Comparison of ENCODE assay signal across 14 mouse cellular contexts in genomic region chr19:4220416-4220815, GRCm38 (mm10). TPM values are rescaled to one million over a fixed set of nuclear protein-coding genes. Genes with fewer than 3 reads are reported as not detected.
DNase-seq lines count a peak whose midpoint lies in the region; ATAC-seq and TF ChIP-seq lines count a peak whose summit lies in the region.
"Had no signal": no experiment of that assay in that cellular context is flagged by ENCODE, and none has a peak within 500 bp of the region (broad histone marks: within the 10 kb centered on the region; RNA-seq: fewer than 3 reads in every experiment).

No protein-coding gene starts in this region.

- no peak for TF ChIP-seq CTCF in kidney, adult 2 months (conservative IDR thresholded peaks at IDR 0.05; ENCODE audit: insufficient read depth, insufficient read length, low read depth, low read length)
- TF ChIP-seq CTCF in G1E (IDR thresholded peaks at IDR 0.05; ENCODE audit: low read depth, low read length) = no peak

- TF ChIP-seq POLR2A in kidney, adult 2 months (IDR thresholded peaks at IDR 0.05; ENCODE audit: low read depth, low read length) = no peak

- ATAC-seq in kidney, embryonic 14.5 days (ENCODE audit: low FRiP score, low TSS enrichment) = no peak; the same call in 1 of the 2 replicates
- ATAC-seq in G1E (ENCODE audit: extremely low read depth, insufficient number of reproducible peaks, low FRiP score, poor library complexity, severe bottlenecking) = no peak
- no peak for ATAC-seq in limb, embryonic 15.5 days (ENCODE audit: insufficient number of reproducible peaks, low FRiP score, low TSS enrichment, low read depth)
- no peak for ATAC-seq in forebrain, embryonic 13.5 days
- ATAC-seq: forebrain, embryonic 14.5 days had no signal

- 55% methylated on average over 2 of the region's 4 CpGs for WGBS in kidney, embryonic 14.5 days
- 44% methylated on average over 4 of the region's 4 CpGs for WGBS in kidney, adult 2 months
- WGBS in limb, embryonic 15.5 days = 37% methylated on average over 4 of the region's 4 CpGs
- 20% methylated on average over 2 of the region's 4 CpGs for WGBS in forebrain, embryonic 13.5 days

- no peak overlapping the region; the same call in 1 of the 2 replicates for H3K4me2 ChIP-seq in kidney, embryonic 14.5 days (replicated peaks; ENCODE audit: low read depth, low read length)
- 0 out of 2 replicates have a peak overlapping the region, but pooled peaks have one; percentile 7 for H3K4me2 ChIP-seq in limb, embryonic 15.5 days
- H3K4me2 ChIP-seq in forebrain, embryonic 13.5 days = no peak overlapping the region
- H3K4me2 ChIP-seq: midbrain, embryonic 12.5 days had no signal

- H3K4me1 ChIP-seq in kidney, embryonic 14.5 days (ENCODE audit: control insufficient read depth, insufficient read depth, low read length) = peaks cover 48% of the 10 kb centered on the region
- H3K4me1 ChIP-seq in kidney, adult 2 months (ENCODE audit: control insufficient read depth, insufficient read depth, low read length) = peaks cover 6% of the 10 kb centered on the region
- peaks cover 37% of the 10 kb centered on the region for H3K4me1 ChIP-seq in G1E (ENCODE audit: insufficient read depth, low read depth, low read length)
- H3K4me1 ChIP-seq in limb, embryonic 15.5 days = peaks cover 63% of the 10 kb centered on the region
- H3K4me1 ChIP-seq in forebrain, embryonic 13.5 days = peaks cover 25% of the 10 kb centered on the region

- H3K4me3 ChIP-seq in kidney, embryonic 14.5 days (ENCODE audit: low read length) = no peak overlapping the region
- no peak overlapping the region for H3K4me3 ChIP-seq in kidney, adult 2 months (ENCODE audit: insufficient read depth, low read depth, low read length)
- peak overlapping the region; percentile 25; the same call in 1 of the 2 replicates for H3K4me3 ChIP-seq in G1E (ENCODE audit: low read depth, low read length)
- no peak overlapping the region for H3K4me3 ChIP-seq in limb, embryonic 15.5 days
- no peak overlapping the region for H3K4me3 ChIP-seq in forebrain, embryonic 13.5 days
- H3K4me3 ChIP-seq: midbrain, embryonic 12.5 days had no signal

- H3K9me3 ChIP-seq in kidney, embryonic 14.5 days (ENCODE audit: control insufficient read depth, low read length) = no peaks in the 10 kb centered on the region
- H3K9me3 ChIP-seq in G1E (replicated peaks) = no peaks in the 10 kb centered on the region
- no peaks in the 10 kb centered on the region for H3K9me3 ChIP-seq in limb, embryonic 15.5 days
- H3K9me3 ChIP-seq in forebrain, embryonic 13.5 days (replicated peaks) = no peaks in the 10 kb centered on the region
- H3K9me3 ChIP-seq: midbrain, embryonic 12.5 days had no signal

- H3K27me3 ChIP-seq in kidney, embryonic 14.5 days (ENCODE audit: control insufficient read depth, insufficient read depth, low read length) = no peaks in the 10 kb centered on the region
- H3K27me3 ChIP-seq in kidney, adult 2 months (replicated peaks; ENCODE audit: control insufficient read depth, insufficient read depth, low read length) = no peaks in the 10 kb centered on the region
- peaks cover 77% of the 10 kb centered on the region for H3K27me3 ChIP-seq in G1E (ENCODE audit: insufficient read depth, low read length)
- no peaks in the 10 kb centered on the region for H3K27me3 ChIP-seq in limb, embryonic 15.5 days
- H3K27me3 ChIP-seq in forebrain, embryonic 13.5 days = peaks cover 23% of the 10 kb centered on the region

- 0 out of 2 replicates have a peak overlapping the region, but pooled peaks have one; percentile 61 for H3K27ac ChIP-seq in kidney, embryonic 14.5 days (ENCODE audit: low read depth, low read length)
- no peak overlapping the region for H3K27ac ChIP-seq in kidney, adult 2 months (ENCODE audit: insufficient read depth, low read depth, low read length)
- H3K27ac ChIP-seq in limb, embryonic 15.5 days = peak overlapping the region; percentile 69
- H3K27ac ChIP-seq in forebrain, embryonic 13.5 days = no peak overlapping the region; the same call in 1 of the 2 replicates
- H3K27ac ChIP-seq: midbrain, embryonic 12.5 days had no signal

- DNase-seq in kidney, adult 2 months = no peak
- peak; percentile 30 for DNase-seq in 3134 (ENCODE audit: extremely low read depth, insufficient read length, low spot score)
- no peak for DNase-seq in G1E (ENCODE audit: low spot score)
- DNase-seq in urinary bladder, adult 18-20 months (ENCODE audit: low spot score in 2 of 2) = no peak
- no peak for DNase-seq in right cerebral cortex, postnatal 4 days
- DNase-seq: adrenal gland, postnatal 25 days; cerebellum, postnatal 36 days had no signal

- peaks cover 5% of the 10 kb centered on the region; the same call in 1 of the 2 replicates for H3K36me3 ChIP-seq in kidney, embryonic 14.5 days (ENCODE audit: control insufficient read depth, insufficient read depth, low read length)
- H3K36me3 ChIP-seq in kidney, adult 2 months (ENCODE audit: control insufficient read depth, insufficient read depth, low read length) = no peaks in the 10 kb centered on the region
- no peaks in the 10 kb centered on the region for H3K36me3 ChIP-seq in G1E (replicated peaks)
- H3K36me3 ChIP-seq in limb, embryonic 15.5 days = peaks cover 15% of the 10 kb centered on the region
- H3K36me3 ChIP-seq in forebrain, embryonic 13.5 days (ENCODE audit: poor library complexity, severe bottlenecking) = no peaks in the 10 kb centered on the region
- H3K36me3 ChIP-seq: midbrain, embryonic 12.5 days had no signal

- 0 out of 2 replicates have a peak overlapping the region, but pooled peaks have one; percentile 14 for H3K9ac ChIP-seq in kidney, embryonic 14.5 days (ENCODE audit: low read depth, low read length)
- no peak overlapping the region for H3K9ac ChIP-seq in limb, embryonic 15.5 days
- H3K9ac ChIP-seq in forebrain, embryonic 13.5 days = no peak overlapping the region
- H3K9ac ChIP-seq: midbrain, embryonic 12.5 days had no signal

RNA-seq across cellular contexts. Expression of gene AC109138.7, which starts 6.3 kb away (rescaled TPM):
- polyA plus RNA-seq in kidney, embryonic 14.5 days (2014; fragmentation: Nextera tagmentation; extraction: Ambion mirVana) = not detected in 2 replicates
- 3.4 TPM in 1 of 2 replicates, not detected in the other for polyA plus RNA-seq in kidney, adult 2 months (2012; rRNA removed)
- not detected in 2 replicates for total RNA-seq in G1E (2014; fragmentation: Nextera tagmentation)
- not detected in 2 replicates for total RNA-seq in G1E (2017)
- 35.4 TPM in 1 of 2 replicates, not detected in the other for polyA plus RNA-seq in G1E (2012)
- not detected in 2 replicates for polyA plus RNA-seq in limb, embryonic 15.5 days (2015; fragmentation: Nextera tagmentation; extraction: Ambion mirVana)
- polyA plus RNA-seq in forebrain, embryonic 13.5 days (2015; fragmentation: Nextera tagmentation; extraction: Ambion mirVana) = not detected in 2 replicates
- total RNA-seq: adrenal gland, postnatal 25 days; heart, postnatal 10 days; left cerebral cortex, postnatal 10 days had no signal
- polyA plus RNA-seq: forebrain, embryonic 14.5 days; midbrain, embryonic 12.5 days had no signal

RNA-seq across cellular contexts. Expression of gene Clcf1, which starts 6.4 kb away (rescaled TPM):
- 5.7 and 5.9 TPM in 2 replicates for polyA plus RNA-seq in kidney, embryonic 14.5 days (2014; fragmentation: Nextera tagmentation; extraction: Ambion mirVana)
- polyA plus RNA-seq in kidney, adult 2 months (2012; rRNA removed) = 13.6 TPM in 2 replicates
- total RNA-seq in G1E (2014; fragmentation: Nextera tagmentation) = not detected in 2 replicates
- total RNA-seq in G1E (2017) = 0.06 and 0.27 TPM in 2 replicates
- polyA plus RNA-seq in G1E (2012) = not detected in 2 replicates
- polyA plus RNA-seq in limb, embryonic 15.5 days (2015; fragmentation: Nextera tagmentation; extraction: Ambion mirVana) = 8.1 and 8.4 TPM in 2 replicates
- polyA plus RNA-seq in forebrain, embryonic 13.5 days (2015; fragmentation: Nextera tagmentation; extraction: Ambion mirVana) = 0.63 and 0.76 TPM in 2 replicates

RNA-seq across cellular contexts. Expression of gene Pold4, which starts 11.3 kb away (rescaled TPM):
- polyA plus RNA-seq in kidney, embryonic 14.5 days (2014; fragmentation: Nextera tagmentation; extraction: Ambion mirVana) = 26.4 and 28.2 TPM in 2 replicates
- polyA plus RNA-seq in kidney, adult 2 months (2012; rRNA removed) = 96.1 and 99.8 TPM in 2 replicates
- total RNA-seq in G1E (2014; fragmentation: Nextera tagmentation) (98.6 and 104 TPM in 2 replicates), G1E (2017) (66.2 and 89.1 TPM in 2 replicates)
- 26.4 and 37.1 TPM in 2 replicates for polyA plus RNA-seq in G1E (2012)
- 27.7 and 35.9 TPM in 2 replicates for polyA plus RNA-seq in limb, embryonic 15.5 days (2015; fragmentation: Nextera tagmentation; extraction: Ambion mirVana)
- 13.1 and 14.2 TPM in 2 replicates for polyA plus RNA-seq in forebrain, embryonic 13.5 days (2015; fragmentation: Nextera tagmentation; extraction: Ambion mirVana)

RNA-seq across cellular contexts. Expression of gene Rad9a, which starts 19.0 kb away (rescaled TPM):
- 34.7 and 39.5 TPM in 2 replicates for polyA plus RNA-seq in kidney, embryonic 14.5 days (2014; fragmentation: Nextera tagmentation; extraction: Ambion mirVana)
- polyA plus RNA-seq in kidney, adult 2 months (2012; rRNA removed) = 18.4 and 19.2 TPM in 2 replicates
- total RNA-seq in G1E (2014; fragmentation: Nextera tagmentation) (61.9 and 93.9 TPM in 2 replicates), G1E (2017) (27.5 and 29.2 TPM in 2 replicates)
- 31.3 and 33.6 TPM in 2 replicates for polyA plus RNA-seq in G1E (2012)
- 31.6 and 33.5 TPM in 2 replicates for polyA plus RNA-seq in limb, embryonic 15.5 days (2015; fragmentation: Nextera tagmentation; extraction: Ambion mirVana)
- polyA plus RNA-seq in forebrain, embryonic 13.5 days (2015; fragmentation: Nextera tagmentation; extraction: Ambion mirVana) = 28.9 and 34.7 TPM in 2 replicates

RNA-seq across cellular contexts. Expression of gene Ppp1ca, which starts 28.6 kb away (rescaled TPM):
- 987 and 1,041 TPM in 2 replicates for polyA plus RNA-seq in kidney, embryonic 14.5 days (2014; fragmentation: Nextera tagmentation; extraction: Ambion mirVana)
- polyA plus RNA-seq in kidney, adult 2 months (2012; rRNA removed) = 484 and 509 TPM in 2 replicates
- 270 and 304 TPM in 2 replicates for total RNA-seq in G1E (2014; fragmentation: Nextera tagmentation)
- total RNA-seq in G1E (2017) = 565 and 679 TPM in 2 replicates
- 547 and 673 TPM in 2 replicates for polyA plus RNA-seq in G1E (2012)
- polyA plus RNA-seq in limb, embryonic 15.5 days (2015; fragmentation: Nextera tagmentation; extraction: Ambion mirVana) = 759 and 834 TPM in 2 replicates
- 664 and 700 TPM in 2 replicates for polyA plus RNA-seq in forebrain, embryonic 13.5 days (2015; fragmentation: Nextera tagmentation; extraction: Ambion mirVana)

Comparison
In these comparisons a context has a peak if more than half of its experiments do, and no peak if none do; other contexts are left out.
1. H3K27ac ChIP-seq: peak in kidney, embryonic 14.5 days (single experiment) and limb, embryonic 15.5 days (single experiment); none in kidney, adult 2 months (single experiment) and forebrain, embryonic 13.5 days (single experiment).